Mouse (Mus musculus) 416B (cell line): ENCODE results near the gene Rfx4.
A peak's percentile ranks its signal among the peaks of the same experiment; 100 is the strongest.

Source experiments
- DNase-seq: peaks from one replicate; pipeline ENCODE4 v3.0.0; 2011; ENCODE audit warnings: low read depth

The Rfx4 gene

GRCm38 (mm10) chr10:84755786-84756203 is at the start of gene Rfx4:
Gene Rfx4 (plus strand): TSS chr10:84756062.
- DNase-seq = no peak

- DNase-seq = no peak
Observed at GRCm38 (mm10) chr10:84706543-84706942, 49.3 kb upstream of the Rfx4 start.

DNA sequence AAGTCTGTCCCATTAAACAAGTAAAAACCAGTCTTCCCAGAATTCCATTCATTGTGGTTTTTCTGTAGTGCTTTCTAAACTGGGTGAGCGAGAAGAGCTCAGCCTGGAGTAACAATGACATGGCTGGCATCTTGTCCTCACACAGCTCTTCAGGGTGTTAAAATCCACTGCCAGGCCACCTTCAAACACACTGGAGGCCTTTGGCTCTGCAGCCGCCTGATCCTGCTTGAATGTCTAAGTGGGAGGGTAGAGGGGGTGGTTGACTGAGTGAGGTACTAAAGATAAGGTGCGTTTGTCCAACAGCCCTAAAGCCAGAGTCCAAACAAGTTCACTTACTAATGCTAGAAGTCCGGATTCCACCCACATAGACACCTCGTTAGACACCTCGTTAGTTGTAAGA is 48.6 kb upstream of the Rfx4 start:
- no peak for DNase-seq

- no peak for DNase-seq
Observed at GRCm38 (mm10) chr10:84707752-84708530, 47.9 kb upstream of the Rfx4 start.

DNA sequence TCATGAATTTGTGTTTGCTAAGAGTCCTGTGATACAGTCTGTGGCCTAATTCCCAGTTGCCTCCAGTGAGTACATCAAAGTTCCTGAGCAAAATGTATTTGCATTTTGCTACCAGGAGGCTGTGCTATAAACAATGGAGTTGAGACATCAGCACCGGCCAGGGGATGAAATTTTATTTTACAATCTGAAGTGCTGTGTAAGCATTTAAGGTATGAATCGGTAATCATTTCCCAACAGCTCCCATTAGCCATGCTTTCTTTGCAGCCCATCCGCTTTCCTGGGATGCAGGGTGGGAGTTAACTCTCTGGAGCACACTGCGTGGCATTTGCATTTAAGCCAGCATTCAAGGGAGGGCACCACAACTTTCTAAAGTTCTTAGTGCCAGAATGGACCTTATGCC is 45.7 kb upstream of the Rfx4 start:
- DNase-seq = peak; percentile 7

- DNase-seq = no peak
Observed at GRCm38 (mm10) chr10:84710827-84711226, 45.0 kb upstream of the Rfx4 start.

DNA sequence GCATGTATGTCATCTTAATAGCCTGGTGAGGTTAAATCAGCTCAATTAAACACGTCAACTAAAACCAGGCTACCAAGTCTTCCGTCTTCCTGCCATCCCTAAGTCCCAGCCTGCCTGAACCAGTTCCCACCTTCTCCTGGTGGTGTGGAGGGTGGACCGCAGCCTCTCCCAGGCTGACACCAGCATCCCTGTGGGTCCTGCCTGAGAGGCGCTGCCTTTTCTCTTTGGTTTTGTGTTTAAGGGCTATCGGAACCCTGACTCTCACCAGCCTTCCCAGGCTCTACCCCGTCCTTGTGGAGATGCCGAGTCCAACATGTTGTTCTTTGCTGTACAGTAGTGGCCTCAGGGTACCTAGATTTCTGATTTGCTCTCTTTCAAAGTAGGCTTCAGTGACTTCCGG is 44.4 kb upstream of the Rfx4 start:
- no peak for DNase-seq

DNA sequence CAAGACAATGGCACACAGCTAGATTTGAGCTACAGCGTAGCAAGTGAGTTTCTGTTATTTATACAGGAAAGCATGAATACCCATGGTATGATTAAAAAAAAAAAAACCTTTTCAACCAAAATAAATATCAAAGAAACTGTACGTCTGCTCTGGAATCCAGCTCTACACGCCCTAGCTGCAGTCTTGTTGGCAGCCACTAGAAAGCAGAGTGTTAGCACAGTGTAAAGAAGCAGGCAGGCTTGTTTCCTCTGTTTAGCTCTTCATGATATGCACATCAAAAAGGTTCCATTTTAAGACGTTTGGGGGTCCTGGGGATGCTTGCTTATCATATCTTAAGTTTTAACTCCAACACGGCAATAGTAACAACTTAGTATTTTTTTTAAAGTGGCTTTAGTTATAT is 43.9 kb upstream of the Rfx4 start:
- no peak for DNase-seq

- no peak for DNase-seq
Observed at GRCm38 (mm10) chr10:84712532-84712931, 43.3 kb upstream of the Rfx4 start.

GRCm38 (mm10) chr10:84713043-84713442 is 42.8 kb upstream of the Rfx4 start:
- no peak for DNase-seq

GRCm38 (mm10) chr10:84715639-84716038 is 40.2 kb upstream of the Rfx4 start:
- DNase-seq = no peak

DNA sequence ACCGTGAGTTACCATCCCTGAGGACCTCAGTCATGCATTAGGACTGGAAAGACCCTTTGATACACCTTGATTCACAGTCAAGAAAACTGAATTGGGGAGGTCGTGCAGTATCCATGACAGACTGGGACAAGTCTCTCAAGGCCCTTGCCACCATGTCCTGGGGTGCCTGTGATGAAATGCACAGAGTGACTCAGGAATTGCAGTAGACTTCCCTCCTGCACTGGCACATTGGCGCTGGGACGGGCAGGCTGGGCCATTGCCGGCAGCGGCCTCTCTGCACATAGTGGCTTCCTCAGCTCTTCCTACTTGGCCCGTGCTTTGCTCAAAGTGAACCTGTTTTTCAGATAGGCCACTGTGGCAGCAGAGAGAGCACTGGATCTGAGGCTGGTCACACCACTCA is 39.3 kb upstream of the Rfx4 start:
- DNase-seq = peak; percentile 5

DNA sequence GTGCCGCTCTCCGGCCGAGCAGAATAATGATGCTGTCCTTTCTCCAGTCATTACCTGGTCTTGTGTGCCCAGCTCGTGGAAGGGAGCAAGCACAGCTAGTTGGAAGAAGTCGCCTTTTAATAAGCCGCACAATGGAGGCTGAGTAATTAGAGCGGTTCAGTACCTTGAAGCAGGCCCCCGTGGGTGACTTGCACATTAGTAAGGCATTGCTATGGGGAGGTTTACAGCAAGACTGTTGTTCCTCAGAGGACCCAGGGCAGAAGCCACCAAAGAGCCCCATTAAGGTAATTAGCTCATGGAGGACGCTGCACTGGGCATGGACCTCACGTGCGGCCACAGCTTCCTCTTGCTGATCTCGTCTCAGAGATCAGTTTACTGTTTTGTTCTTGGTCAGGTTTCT is 33.2 kb upstream of the Rfx4 start:
- DNase-seq = no peak

DNA sequence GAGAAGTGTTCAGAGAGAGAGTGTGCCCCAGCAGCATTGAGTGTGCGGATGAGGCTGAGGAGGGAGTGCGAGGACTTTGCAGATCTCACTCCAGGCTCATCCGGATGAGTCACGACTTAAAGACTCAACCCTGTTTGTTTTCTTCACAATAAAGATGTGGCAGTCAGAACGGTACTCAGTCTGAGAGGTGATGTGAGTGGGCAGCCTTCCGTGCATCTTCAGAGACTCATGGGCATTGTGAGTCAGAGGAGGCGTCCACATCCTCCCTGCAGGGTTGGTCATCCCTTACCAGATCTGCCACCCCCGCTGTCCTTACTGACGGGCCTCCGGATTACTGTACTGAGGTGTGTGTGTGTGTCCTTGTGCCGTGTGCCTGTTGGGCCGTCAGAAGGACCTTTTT is 28.9 kb upstream of the Rfx4 start:
- DNase-seq = peak; percentile 13

DNA sequence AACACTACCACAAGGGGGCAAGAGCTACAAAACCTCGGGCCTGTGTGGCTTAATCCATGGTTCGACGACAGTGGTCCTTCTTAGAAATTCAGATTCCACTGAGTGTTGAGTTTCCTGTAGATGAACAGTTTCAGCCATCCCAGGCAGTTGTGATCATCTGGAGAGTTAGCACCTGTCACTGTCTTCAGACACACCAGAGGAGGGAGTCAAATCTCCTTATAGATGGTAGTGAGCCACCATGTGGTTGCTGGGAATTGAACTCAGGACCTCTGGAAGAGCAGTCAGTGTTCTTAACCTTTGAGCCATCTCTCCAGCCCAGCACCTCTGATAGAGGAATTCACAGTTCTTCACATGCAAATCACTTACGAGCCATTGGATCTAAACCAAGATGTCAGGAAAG is 28.1 kb upstream of the Rfx4 start:
- DNase-seq = peak; percentile 8

GRCm38 (mm10) chr10:84730078-84730477 is 25.8 kb upstream of the Rfx4 start:
- no peak for DNase-seq

DNA sequence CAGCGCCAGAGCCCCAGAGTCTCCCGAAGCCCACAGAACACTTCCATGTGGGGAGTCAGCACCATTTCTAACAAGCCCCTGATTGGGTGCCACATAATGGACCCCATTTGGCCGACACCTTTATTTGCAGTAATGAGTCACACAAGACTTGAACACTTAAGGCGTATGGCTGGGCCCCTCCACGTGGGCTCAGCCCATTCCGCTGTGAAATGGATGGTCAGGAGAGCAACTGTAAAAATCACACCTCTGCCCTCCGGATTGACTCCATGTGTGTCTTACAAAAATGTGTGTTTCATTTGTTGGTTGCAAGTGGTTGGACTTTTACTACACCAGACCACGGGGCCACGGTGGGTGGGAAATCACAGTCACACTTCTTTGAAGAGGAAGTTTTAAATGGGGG is 24.9 kb upstream of the Rfx4 start:
- no peak for DNase-seq

DNA sequence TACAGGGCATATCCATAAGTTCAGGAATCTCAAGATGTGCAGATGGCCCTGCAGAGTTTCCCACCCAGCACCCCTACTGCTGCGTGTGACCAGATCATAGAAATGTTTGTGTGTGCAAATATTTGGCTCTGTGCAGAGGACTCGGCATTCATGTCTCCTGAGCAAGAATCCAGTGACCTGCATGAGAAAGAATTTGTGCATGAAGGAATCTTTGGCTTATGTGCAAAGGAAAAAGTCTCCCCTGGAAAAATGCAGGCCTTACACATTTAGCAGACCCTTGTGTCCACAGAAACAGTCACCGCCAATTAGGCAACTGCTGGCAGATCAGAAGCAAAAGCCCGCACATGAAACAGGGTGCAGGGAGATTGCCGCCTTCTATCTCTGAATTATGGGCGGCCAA is 22.4 kb upstream of the Rfx4 start:
- no peak for DNase-seq

DNA sequence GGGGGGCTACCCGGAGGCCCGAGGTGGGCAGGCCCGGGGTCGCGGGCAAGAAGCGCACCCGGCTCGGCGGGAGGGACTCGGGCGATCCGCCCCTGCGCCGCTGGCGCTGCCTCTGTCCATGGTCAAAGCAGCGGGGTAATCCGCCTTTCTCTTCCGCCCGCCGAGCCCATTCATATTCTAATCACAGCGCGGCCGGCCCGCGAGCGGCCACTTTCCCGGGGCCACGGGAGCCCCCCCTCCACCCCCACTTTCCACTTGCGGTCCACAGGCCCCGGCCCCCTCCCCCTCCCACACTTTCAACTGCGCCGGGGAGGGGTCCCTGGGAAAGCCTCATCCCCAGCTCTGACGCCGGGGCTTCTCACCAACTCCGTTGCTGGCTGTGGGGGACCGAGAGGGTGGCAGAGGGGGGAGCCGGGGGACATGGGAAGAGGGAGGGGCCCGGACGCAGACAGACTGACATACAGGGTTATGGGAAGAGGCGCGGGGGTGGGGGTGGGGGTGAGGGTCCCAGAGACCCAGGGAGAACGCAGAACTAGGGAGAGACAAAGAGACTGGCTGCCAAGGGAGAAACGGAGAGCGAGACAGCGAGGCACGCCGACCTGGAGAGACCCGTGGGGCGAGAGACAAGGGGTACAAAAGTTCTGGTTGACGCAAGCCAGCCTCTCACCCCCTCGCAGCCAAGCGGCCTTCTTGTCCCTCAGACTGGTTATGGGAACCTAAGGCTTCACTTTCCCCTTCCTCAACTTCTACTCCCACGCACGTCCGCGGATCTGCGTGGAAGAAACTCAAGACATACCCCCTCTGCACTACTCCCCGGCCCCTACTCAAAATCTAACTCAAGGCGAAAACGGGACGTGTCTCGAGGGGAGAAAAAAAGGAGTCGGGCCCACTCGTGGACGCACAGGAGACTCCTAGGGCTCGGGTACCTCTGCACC is 744 bp upstream of the Rfx4 start:
- no peak for DNase-seq

- no peak for DNase-seq
Observed at GRCm38 (mm10) chr10:84756435-84757095, 703 bp downstream of the Rfx4 start.

DNA sequence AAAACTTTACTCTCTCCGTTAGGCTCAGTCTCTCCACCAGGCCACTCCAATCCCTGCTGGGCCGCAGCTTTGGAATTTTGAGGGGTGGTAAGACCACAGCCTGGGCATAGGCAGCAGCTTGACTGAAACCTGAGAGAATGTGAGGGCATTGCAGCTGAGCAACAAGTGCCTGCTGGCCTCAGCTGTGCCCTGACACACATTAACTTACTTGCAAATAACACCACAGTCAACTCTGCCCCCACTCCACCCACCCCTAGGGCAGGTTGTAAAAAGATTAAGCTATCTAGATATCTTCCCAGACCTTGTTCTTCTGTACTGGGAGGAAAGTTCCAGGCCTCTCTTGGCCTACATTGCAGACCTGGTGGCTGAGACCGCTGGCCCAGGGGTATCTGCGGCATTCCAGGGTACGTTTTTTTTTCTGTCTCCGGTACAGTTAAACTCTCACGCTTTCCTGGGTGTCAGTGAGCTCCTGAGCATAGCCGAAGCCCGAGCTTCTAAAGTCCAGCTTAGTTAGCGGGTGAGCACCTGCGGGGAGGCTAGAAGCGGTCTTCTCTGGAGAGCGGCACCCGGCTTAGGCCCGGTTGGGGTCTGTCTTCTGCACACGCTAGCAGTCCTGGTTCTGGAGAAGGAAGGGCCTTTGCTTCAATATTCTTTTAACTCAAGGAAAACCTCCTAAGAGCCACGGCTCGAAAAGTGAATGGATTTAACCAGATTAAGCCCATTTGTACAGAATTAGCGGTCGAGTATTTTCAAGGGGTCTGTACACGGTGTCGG is 1.8 kb downstream of the Rfx4 start:
- DNase-seq = no peak

- DNase-seq = no peak
Observed at GRCm38 (mm10) chr10:84758200-84758468, 2.3 kb downstream of the Rfx4 start.
